Mouse (Mus musculus) midbrain, embryonic 12.5 days (tissue): ENCODE data around the gene Mid2. TPM values are rescaled to one million over a fixed set of nuclear protein-coding genes. Genes with fewer than 3 reads are reported as not detected.
"Not testable (repeated sequence)": the region's sequence is repeated elsewhere in the genome, so short reads cannot be mapped to it uniquely, and the experiment has no call there.

Experiments used
- ATAC-seq: fragments of 200-750 bp; cut with Nextera tagmentation; 2 replicates; pipeline ENCODE4 v1.8.0; 2017; ENCODE audit warnings: low read depth, moderate TSS enrichment, moderate library complexity; ENCODE audit not compliant: low FRiP score
- H3K27ac ChIP-seq: fragments of 300-500 bp; sonication (generic); replicated peaks from 2 replicates; pipeline ENCODE4 v1.5.1; 2016; ENCODE audit warnings: mild to moderate bottlenecking
- H3K27me3 ChIP-seq: fragments of 300-500 bp; sonication (generic); 2 replicates; pipeline ENCODE4 v1.6.1; 2016; ENCODE audit warnings: mild to moderate bottlenecking
- H3K36me3 ChIP-seq: fragments of 300-500 bp; sonication (generic); 2 replicates; pipeline ENCODE4 v1.6.1; 2016
- H3K4me1 ChIP-seq: fragments of 300-500 bp; sonication (generic); 2 replicates; pipeline ENCODE4 v1.6.1; 2016
- H3K4me2 ChIP-seq: fragments of 300-500 bp; sonication (generic); replicated peaks from 2 replicates; pipeline ENCODE4 v1.6.1; 2016; ENCODE audit warnings: mild to moderate bottlenecking, moderate library complexity
- H3K4me3 ChIP-seq: fragments of 300-500 bp; sonication (generic); 2 replicates; pipeline ENCODE4 v1.5.1; 2016; ENCODE audit warnings: mild to moderate bottlenecking
- H3K9ac ChIP-seq: fragments of 300-500 bp; sonication (generic); replicated peaks from 2 replicates; pipeline ENCODE4 v1.6.1; 2016; ENCODE audit warnings: mild to moderate bottlenecking, moderate library complexity
- H3K9me3 ChIP-seq: fragments of 300-500 bp; sonication (generic); 2 replicates; pipeline ENCODE4 v1.6.1; 2016; ENCODE audit warnings: mild to moderate bottlenecking
- WGBS: fragments of 180-500 bp; shearing (Covaris S2); methylation state at CpG from one replicate; pipeline ENCODE4 v1.1.7; 2016; 5-methylcytosine and 5-hydroxymethylcytosine counted together
- polyA plus RNA-seq: library from polyadenylated mRNA; unstranded; fragments of >200 nt; fragmentation: Nextera tagmentation; extraction: Ambion mirVana; gene quantifications from 2 replicates; pipeline ENCODE4 v1.2.1, GENCODE M21; 2016

Gene Mid2
- 4.3 and 4.6 TPM in 2 replicates for polyA plus RNA-seq

- Histone ChIP-seq H3K4me2 (peak within 1 kb of the TSS; percentile 65), H3K27ac (peak within 1 kb of the TSS; percentile 20; the same call in 1 of the 2 replicates), H3K4me1 (no peaks in the 10 kb centered on the region), H3K9ac (peak within 1 kb of the TSS; percentile 56), H3K4me3 (peak within 1 kb of the TSS; percentile 55), H3K9me3 (no peaks in the 10 kb centered on the region), H3K27me3 (peaks cover 72% of the 10 kb centered on the region), H3K36me3 (no peaks in the 10 kb centered on the region)
- WGBS, result 20% methylated on average over 40 of the region's 68 CpGs
- peak; percentile 78 for ATAC-seq
Measured at GRCm38 (mm10) chrX:140664479-140665241, at the start of gene Mid2. Gene Mid2 (plus strand): TSS chrX:140664599.

GRCm38 (mm10) chrX:140624875-140625594, 39.4 kb upstream of the Mid2 start:
- Histone ChIP-seq H3K36me3 (no peaks in the 10 kb centered on the region), H3K4me1 (no peaks in the 10 kb centered on the region), H3K4me3 (no peak overlapping the region), H3K27me3 (peaks cover 33% of the 10 kb centered on the region), H3K9ac (no peak overlapping the region), H3K27ac (no peak overlapping the region), H3K4me2 (no peak overlapping the region), H3K9me3 (no peaks in the 10 kb centered on the region)
- 68% methylated on average over 12 of the region's 12 CpGs for WGBS
- no peak for ATAC-seq

GRCm38 (mm10) chrX:140638028-140638427, 26.4 kb upstream of the Mid2 start:
- H3K4me1 ChIP-seq, result no peaks in the 10 kb centered on the region
- no peak overlapping the region for H3K4me2 ChIP-seq
- no peak overlapping the region for H3K27ac ChIP-seq
- ATAC-seq, result no peak
- H3K36me3 ChIP-seq, result no peaks in the 10 kb centered on the region
- no peak overlapping the region for H3K4me3 ChIP-seq
- no peak overlapping the region for H3K9ac ChIP-seq
- peaks cover 15% of the 10 kb centered on the region for H3K27me3 ChIP-seq
- H3K9me3 ChIP-seq, result no peaks in the 10 kb centered on the region
- 79% methylated on average over 5 of the region's 5 CpGs for WGBS

GRCm38 (mm10) chrX:140639592-140639991, 24.8 kb upstream of the Mid2 start:
- Histone ChIP-seq H3K36me3 (no peaks in the 10 kb centered on the region), H3K4me1 (no peaks in the 10 kb centered on the region), H3K9ac (no peak overlapping the region), H3K27me3 (peaks cover 15% of the 10 kb centered on the region), H3K9me3 (no peaks in the 10 kb centered on the region), H3K4me2 (no peak overlapping the region), H3K27ac (no peak overlapping the region), H3K4me3 (no peak overlapping the region)
- WGBS, result 63% methylated on average over 2 of the region's 2 CpGs
- no peak for ATAC-seq

- H3K9me3 ChIP-seq, result no peaks in the 10 kb centered on the region
- WGBS, result 39% methylated on average over 1 of the region's 1 CpGs
- H3K36me3 ChIP-seq, result no peaks in the 10 kb centered on the region
- no peak overlapping the region for H3K9ac ChIP-seq
- H3K27me3 ChIP-seq, result peaks cover 48% of the 10 kb centered on the region
- no peak for ATAC-seq
- H3K4me3 ChIP-seq, result no peak overlapping the region
- H3K4me2 ChIP-seq, result no peak overlapping the region
- no peak overlapping the region for H3K27ac ChIP-seq
- H3K4me1 ChIP-seq, result no peaks in the 10 kb centered on the region
Measured at GRCm38 (mm10) chrX:140660731-140661130, 3.7 kb upstream of the Mid2 start.

- H3K4me2 ChIP-seq, result no peak overlapping the region
- WGBS, result 89% methylated on average over 2 of the region's 2 CpGs
Measured at GRCm38 (mm10) chrX:140663516-140663915, 883 bp upstream of the Mid2 start.

GRCm38 (mm10) chrX:140665242-140665810, 927 bp downstream of the Mid2 start:
- WGBS, result 36% methylated on average over 35 of the region's 47 CpGs
- Histone ChIP-seq H3K27ac (peak overlapping the region; percentile 20; the same call in 1 of the 2 replicates), H3K36me3 (no peaks in the 10 kb centered on the region), H3K9me3 (no peaks in the 10 kb centered on the region), H3K27me3 (peaks cover 65% of the 10 kb centered on the region), H3K9ac (peak overlapping the region; percentile 56), H3K4me2 (peak overlapping the region; percentile 65), H3K4me3 (peak overlapping the region; percentile 55), H3K4me1 (no peaks in the 10 kb centered on the region)
- peak; percentile 74 for ATAC-seq

More at GRCm38 (mm10) chrX:140663516-140663915, 883 bp upstream of the Mid2 start:
- Histone ChIP-seq H3K27me3 (peaks cover 69% of the 10 kb centered on the region), H3K27ac (no peak overlapping the region), H3K36me3 (no peaks in the 10 kb centered on the region), H3K4me1 (no peaks in the 10 kb centered on the region), H3K9ac (no peak overlapping the region), H3K4me3 (no peak overlapping the region), H3K9me3 (no peaks in the 10 kb centered on the region)
- ATAC-seq, result no peak

- 87% methylated on average over 5 of the region's 5 CpGs for WGBS
- H3K27ac ChIP-seq, result no peak overlapping the region
- no peak overlapping the region for H3K4me3 ChIP-seq
- H3K4me2 ChIP-seq, result no peak overlapping the region
- no peaks in the 10 kb centered on the region for H3K36me3 ChIP-seq
- H3K9me3 ChIP-seq, result no peaks in the 10 kb centered on the region
- H3K4me1 ChIP-seq, result no peaks in the 10 kb centered on the region
- no peak for ATAC-seq
- H3K9ac ChIP-seq, result no peak overlapping the region
- H3K27me3 ChIP-seq, result peaks cover 25% of the 10 kb centered on the region
Measured at GRCm38 (mm10) chrX:140675444-140675843, 11.0 kb downstream of the Mid2 start.

GRCm38 (mm10) chrX:140688335-140688734, 23.9 kb downstream of the Mid2 start:
- Histone ChIP-seq H3K4me1 (no peaks in the 10 kb centered on the region), H3K27me3 (peaks cover 56% of the 10 kb centered on the region), H3K4me3 (no peak overlapping the region), H3K4me2 (no peak overlapping the region), H3K36me3 (no peaks in the 10 kb centered on the region), H3K9me3 (no peaks in the 10 kb centered on the region), H3K9ac (no peak overlapping the region), H3K27ac (no peak overlapping the region)
- ATAC-seq, result no peak
- WGBS, result 93% methylated on average over 2 of the region's 2 CpGs

- peaks cover 23% of the 10 kb centered on the region for H3K27me3 ChIP-seq
- H3K4me3 ChIP-seq, H3K9me3 ChIP-seq, H3K9ac ChIP-seq, H3K4me1 ChIP-seq, ATAC-seq, H3K4me2 ChIP-seq, H3K27ac ChIP-seq, H3K36me3 ChIP-seq: not testable (repeated sequence)
- 44% methylated on average over 6 of the region's 7 CpGs for WGBS
Measured at GRCm38 (mm10) chrX:140697872-140698463, 33.6 kb downstream of the Mid2 start.

GRCm38 (mm10) chrX:140703224-140703623, 38.8 kb downstream of the Mid2 start:
- Histone ChIP-seq H3K4me1 (no peaks in the 10 kb centered on the region), H3K36me3 (no peaks in the 10 kb centered on the region), H3K4me3 (no peak overlapping the region), H3K9ac (no peak overlapping the region), H3K27ac (no peak overlapping the region), H3K4me2 (no peak overlapping the region), H3K27me3 (peaks cover 20% of the 10 kb centered on the region), H3K9me3 (no peaks in the 10 kb centered on the region)
- no peak for ATAC-seq
- 78% methylated on average over 1 of the region's 1 CpGs for WGBS

GRCm38 (mm10) chrX:140706077-140706476, 41.7 kb downstream of the Mid2 start:
- Histone ChIP-seq H3K27ac (no peak overlapping the region), H3K4me3 (no peak overlapping the region), H3K27me3 (peaks cover 12% of the 10 kb centered on the region), H3K9ac (no peak overlapping the region), H3K4me1 (no peaks in the 10 kb centered on the region), H3K36me3 (no peaks in the 10 kb centered on the region), H3K9me3 (no peaks in the 10 kb centered on the region), H3K4me2 (no peak overlapping the region)
- no peak for ATAC-seq
- 95% methylated on average over 4 of the region's 4 CpGs for WGBS
